Mouse (Mus musculus): ENCODE data around the gene Vmn2r12. TPM values are rescaled to one million over a fixed set of nuclear protein-coding genes. Genes with fewer than 3 reads are reported as not detected.
"Not testable (repeated sequence)": the region's sequence is repeated elsewhere in the genome, so short reads cannot be mapped to it uniquely, and the experiment has no call there.

Gene Vmn2r12
- total RNA-seq (2014; rRNA removed): not detected in 2 replicates
- not detected in 2 replicates for polyA plus RNA-seq (2012; rRNA removed)

DNA sequence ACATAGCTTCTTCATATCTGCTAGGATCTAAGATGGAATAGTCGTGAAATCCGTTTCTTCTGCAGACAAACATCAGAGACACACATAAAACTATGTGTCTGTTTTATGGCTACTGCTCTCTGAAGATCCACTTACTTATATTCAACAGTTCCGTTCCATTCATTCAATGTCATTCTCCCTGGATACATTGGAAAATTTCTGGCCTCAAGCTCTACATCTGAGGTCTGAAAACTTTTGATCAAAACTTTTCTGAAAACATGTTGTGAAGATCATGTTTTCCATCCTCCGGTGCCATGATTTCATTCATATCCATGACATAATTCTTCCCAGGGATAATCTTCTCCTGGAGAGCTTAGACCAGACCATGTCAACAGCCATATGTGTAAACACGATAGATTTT, at the start of gene Vmn2r12:
TSS of gene Vmn2r12 (minus strand) at position 101 of the 400 bp plus-strand sequence.
- not testable (repeated sequence) for H3K79me2 ChIP-seq (ENCODE audit: control insufficient read depth, insufficient read depth, low read length); DNase-seq (ENCODE audit: extremely low read depth, low read depth, low spot score); H3K27me3 ChIP-seq (ENCODE audit: control insufficient read depth, insufficient read depth, low read length); H3K36me3 ChIP-seq (ENCODE audit: control insufficient read depth, insufficient read depth, low read length); H3K4me1 ChIP-seq (ENCODE audit: control insufficient read depth, insufficient read depth, low read length); H3K27ac ChIP-seq (replicated peaks; ENCODE audit: insufficient read depth, low read depth, low read length); H3K9ac ChIP-seq (ENCODE audit: low read depth, low read length); H3K4me3 ChIP-seq (ENCODE audit: insufficient read depth, low read depth, low read length)
- WGBS: 79% methylated on average over 5 of the region's 5 CpGs

GRCm38 (mm10) chr5:109139546-109139945, 41.8 kb upstream of the Vmn2r12 start:
- Histone ChIP-seq H3K9ac (ENCODE audit: low read depth, low read length) (no peak overlapping the region), H3K27ac (replicated peaks; ENCODE audit: insufficient read depth, low read depth, low read length) (no peak overlapping the region), H3K4me1 (ENCODE audit: control insufficient read depth, insufficient read depth, low read length) (no peaks in the 10 kb centered on the region), H3K36me3 (ENCODE audit: control insufficient read depth, insufficient read depth, low read length) (no peaks in the 10 kb centered on the region), H3K79me2 (ENCODE audit: control insufficient read depth, insufficient read depth, low read length) (no peaks in the 10 kb centered on the region), H3K4me3 (ENCODE audit: insufficient read depth, low read depth, low read length) (no peak overlapping the region), H3K27me3 (ENCODE audit: control insufficient read depth, insufficient read depth, low read length) (no peaks in the 10 kb centered on the region)
- peak; percentile 17; the same call in 1 of the 2 replicates for TF ChIP-seq CTCF (IDR thresholded peaks at IDR 0.05; ENCODE audit: low read depth, low read length)
- no peak for TF ChIP-seq POLR2A (IDR thresholded peaks at IDR 0.05; ENCODE audit: extremely low read depth, insufficient read depth, low read length)
- DNase-seq (ENCODE audit: extremely low read depth, low read depth, low spot score): peak; percentile 15
- 73% methylated on average over 2 of the region's 2 CpGs for WGBS

GRCm38 (mm10) chr5:109136731-109137130, 39.0 kb upstream of the Vmn2r12 start:
- no peak overlapping the region for H3K27ac ChIP-seq (replicated peaks; ENCODE audit: insufficient read depth, low read depth, low read length)
- H3K4me1 ChIP-seq (ENCODE audit: control insufficient read depth, insufficient read depth, low read length): no peaks in the 10 kb centered on the region
- H3K79me2 ChIP-seq (ENCODE audit: control insufficient read depth, insufficient read depth, low read length): no peaks in the 10 kb centered on the region
- no peaks in the 10 kb centered on the region for H3K27me3 ChIP-seq (ENCODE audit: control insufficient read depth, insufficient read depth, low read length)
- H3K36me3 ChIP-seq (ENCODE audit: control insufficient read depth, insufficient read depth, low read length): no peaks in the 10 kb centered on the region
- TF ChIP-seq POLR2A (IDR thresholded peaks at IDR 0.05; ENCODE audit: extremely low read depth, insufficient read depth, low read length) (no peak), CTCF (IDR thresholded peaks at IDR 0.05; ENCODE audit: low read depth, low read length) (no peak)
- no peak overlapping the region for H3K9ac ChIP-seq (ENCODE audit: low read depth, low read length)
- no peak for DNase-seq (ENCODE audit: extremely low read depth, low read depth, low spot score)
- no peak overlapping the region for H3K4me3 ChIP-seq (ENCODE audit: insufficient read depth, low read depth, low read length)
- 68% methylated on average over 2 of the region's 2 CpGs for WGBS

DNA sequence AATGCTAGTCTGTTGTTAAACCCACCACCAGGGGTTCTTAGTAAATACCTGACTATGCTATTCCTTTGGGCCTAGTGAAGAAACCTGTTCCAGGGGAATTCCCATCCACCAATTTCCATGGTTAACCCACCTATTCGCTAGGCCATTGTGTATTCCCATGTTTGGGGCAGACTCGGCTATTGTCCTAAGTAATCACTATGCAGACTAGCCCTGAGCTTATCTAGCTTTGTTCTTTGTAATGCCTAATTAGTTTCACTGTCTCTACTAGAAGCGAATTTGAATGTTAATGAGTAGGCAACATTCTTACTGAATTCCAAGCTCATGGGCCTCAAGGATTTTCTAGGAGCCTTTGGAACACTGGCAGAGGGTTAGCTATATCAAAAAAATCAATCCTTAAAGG, 1.3 kb downstream of the Vmn2r12 start:
- not testable (repeated sequence) for H3K27ac ChIP-seq (replicated peaks; ENCODE audit: insufficient read depth, low read depth, low read length); H3K9ac ChIP-seq (ENCODE audit: low read depth, low read length); H3K4me1 ChIP-seq (ENCODE audit: control insufficient read depth, insufficient read depth, low read length); H3K79me2 ChIP-seq (ENCODE audit: control insufficient read depth, insufficient read depth, low read length); H3K27me3 ChIP-seq (ENCODE audit: control insufficient read depth, insufficient read depth, low read length); H3K36me3 ChIP-seq (ENCODE audit: control insufficient read depth, insufficient read depth, low read length); H3K4me3 ChIP-seq (ENCODE audit: insufficient read depth, low read depth, low read length); DNase-seq (ENCODE audit: extremely low read depth, low read depth, low spot score)
- 68% methylated on average over 3 of the region's 3 CpGs for WGBS

DNA sequence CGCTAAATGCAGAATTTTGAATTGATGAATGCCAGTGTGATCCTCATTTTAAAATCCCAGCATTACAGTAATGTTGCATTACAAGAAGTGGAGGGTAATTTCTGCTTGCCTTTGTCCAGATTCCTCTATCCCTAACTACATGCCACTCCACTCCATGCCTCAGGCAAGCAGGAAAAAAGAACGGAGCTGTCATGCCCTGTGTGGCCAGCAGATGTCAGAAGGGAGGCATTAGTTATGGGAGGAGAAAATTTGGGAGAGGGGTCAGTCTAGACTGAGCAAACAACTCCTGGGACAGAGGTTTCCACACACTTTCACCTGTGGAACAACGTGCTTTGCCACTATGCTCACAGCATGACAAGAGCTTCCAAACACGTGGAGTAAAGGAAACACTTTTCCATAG, 25.7 kb downstream of the Vmn2r12 start:
- peak; percentile 4 for DNase-seq (ENCODE audit: extremely low read depth, low read depth, low spot score)
- H3K27ac ChIP-seq (replicated peaks; ENCODE audit: insufficient read depth, low read depth, low read length); H3K36me3 ChIP-seq (ENCODE audit: control insufficient read depth, insufficient read depth, low read length); H3K4me1 ChIP-seq (ENCODE audit: control insufficient read depth, insufficient read depth, low read length); H3K27me3 ChIP-seq (ENCODE audit: control insufficient read depth, insufficient read depth, low read length); H3K4me3 ChIP-seq (ENCODE audit: insufficient read depth, low read depth, low read length); H3K79me2 ChIP-seq (ENCODE audit: control insufficient read depth, insufficient read depth, low read length); H3K9ac ChIP-seq (ENCODE audit: low read depth, low read length): not testable (repeated sequence)
- 47% methylated on average over 4 of the region's 4 CpGs for WGBS
- peak; percentile 43; the same call in 1 of the 2 replicates for TF ChIP-seq CTCF (IDR thresholded peaks at IDR 0.05; ENCODE audit: low read depth, low read length)

GRCm38 (mm10) chr5:109059469-109059868, 38.3 kb downstream of the Vmn2r12 start, which contains the start of gene Vmn2r11:
Vmn2r11 (minus strand) TSS chr5:109059569.
- not testable (repeated sequence) for H3K79me2 ChIP-seq (ENCODE audit: control insufficient read depth, insufficient read depth, low read length); H3K27ac ChIP-seq (replicated peaks; ENCODE audit: insufficient read depth, low read depth, low read length); DNase-seq (ENCODE audit: extremely low read depth, low read depth, low spot score); H3K9ac ChIP-seq (ENCODE audit: low read depth, low read length); H3K36me3 ChIP-seq (ENCODE audit: control insufficient read depth, insufficient read depth, low read length); H3K4me3 ChIP-seq (ENCODE audit: insufficient read depth, low read depth, low read length); H3K27me3 ChIP-seq (ENCODE audit: control insufficient read depth, insufficient read depth, low read length); H3K4me1 ChIP-seq (ENCODE audit: control insufficient read depth, insufficient read depth, low read length)
- WGBS: 83% methylated on average over 3 of the region's 3 CpGs

Measured in liver, adult 2 months (tissue).